Mouse (Mus musculus): ENCODE results near the gene Abat. TPM values are rescaled to one million over a fixed set of nuclear protein-coding genes. Genes with fewer than 3 reads are reported as not detected.

The Abat gene
- polyA plus RNA-seq, 1 experiment from 2014 or later = 16.8 TPM

DNA sequence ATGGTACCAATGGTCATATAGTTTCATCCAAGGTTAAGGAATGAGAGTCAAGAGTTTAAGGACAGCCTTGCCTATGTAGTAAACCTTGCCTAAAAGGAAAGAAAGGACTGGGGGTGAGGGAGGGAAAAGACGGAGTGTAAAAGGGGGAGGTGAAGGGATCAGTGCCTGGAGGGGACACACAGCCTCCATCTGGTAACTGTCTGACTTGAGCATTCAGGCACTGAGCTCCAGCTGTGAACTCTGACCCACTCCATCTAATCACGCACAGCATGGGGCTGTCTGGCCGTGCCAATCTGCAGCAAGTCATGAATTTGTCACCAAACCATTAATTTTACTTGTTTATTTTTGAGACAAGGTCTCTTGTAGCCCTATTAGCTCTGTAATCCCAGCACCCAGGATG lies 60.5 kb downstream of the Abat start:
- no peaks in the 10 kb centered on the region for H3K27me3 ChIP-seq (ENCODE audit: insufficient read depth, low read length)
- TF ChIP-seq CTCF (IDR thresholded peaks at IDR 0.05; ENCODE audit: low read depth) = no peak
- no peaks in the 10 kb centered on the region for H3K4me1 ChIP-seq (ENCODE audit: insufficient read depth)
- H3K27ac ChIP-seq (ENCODE audit: low read depth) = no peak overlapping the region
- H3K4me2 ChIP-seq = no peak overlapping the region
- no peaks in the 10 kb centered on the region for H3K36me3 ChIP-seq (ENCODE audit: insufficient read depth)
- ATAC-seq (ENCODE audit: insufficient read depth) = peak; percentile 49; the same call in 1 of the 2 replicates
- H3K9me3 ChIP-seq (ENCODE audit: low read depth, low read length) = no peaks in the 10 kb centered on the region
- WGBS = 26% methylated on average over 3 of the region's 3 CpGs
- no peak overlapping the region for H3K9ac ChIP-seq
- DNase-seq = no peak
- no peak overlapping the region for H3K4me3 ChIP-seq (ENCODE audit: low read depth, low read length)

DNA sequence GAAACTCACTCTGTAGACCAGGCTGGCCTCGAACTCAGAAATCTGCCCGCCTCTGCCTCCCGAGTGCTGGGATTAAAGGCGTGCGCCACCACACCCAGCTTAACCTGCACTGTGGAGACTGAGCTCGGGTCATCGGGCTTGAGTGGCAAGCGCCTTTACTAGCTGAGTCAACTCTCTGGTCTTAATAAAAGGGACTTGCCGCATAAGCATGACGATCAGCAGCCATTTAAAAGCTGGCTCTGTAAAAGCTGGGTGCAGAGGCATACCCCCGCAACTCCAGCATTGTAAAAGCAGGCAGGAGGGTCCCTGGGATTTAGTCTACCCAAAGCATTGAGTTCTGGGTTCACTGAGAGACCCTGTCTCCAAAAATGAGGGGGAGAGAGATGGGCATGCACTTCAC lies 61.1 kb downstream of the Abat start:
- H3K27me3 ChIP-seq (ENCODE audit: insufficient read depth, low read length) = no peaks in the 10 kb centered on the region
- ATAC-seq (ENCODE audit: insufficient read depth) = no peak
- H3K9ac ChIP-seq = no peak overlapping the region
- no peak for DNase-seq
- no peaks in the 10 kb centered on the region for H3K36me3 ChIP-seq (ENCODE audit: insufficient read depth)
- TF ChIP-seq CTCF (IDR thresholded peaks at IDR 0.05; ENCODE audit: low read depth) = no peak
- no peaks in the 10 kb centered on the region for H3K9me3 ChIP-seq (ENCODE audit: low read depth, low read length)
- H3K4me1 ChIP-seq (ENCODE audit: insufficient read depth) = no peaks in the 10 kb centered on the region
- H3K4me2 ChIP-seq = no peak overlapping the region
- H3K27ac ChIP-seq (ENCODE audit: low read depth) = no peak overlapping the region
- 92% methylated on average over 11 of the region's 11 CpGs for WGBS
- no peak overlapping the region for H3K4me3 ChIP-seq (ENCODE audit: low read depth, low read length)

DNA sequence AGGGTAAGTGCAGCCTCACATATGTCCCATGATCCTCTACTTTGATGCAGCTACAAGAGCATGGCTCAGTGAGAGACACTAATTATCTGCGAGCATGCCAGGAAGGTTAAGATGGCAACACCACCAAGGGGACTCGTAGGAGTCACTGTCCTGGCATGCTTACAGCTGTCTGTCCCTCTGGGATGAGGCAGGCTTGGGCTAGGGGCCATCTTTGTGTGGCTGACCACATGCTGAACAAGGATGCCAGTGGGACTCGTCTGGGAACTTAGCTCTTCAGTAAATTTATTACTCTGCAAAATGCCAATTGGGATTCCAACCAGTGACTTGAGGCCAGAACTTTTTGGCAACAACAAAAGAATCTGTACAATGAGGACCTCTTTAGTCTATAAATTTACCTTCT lies 62.9 kb downstream of the Abat start:
- Histone ChIP-seq H3K36me3 (ENCODE audit: insufficient read depth) (no peaks in the 10 kb centered on the region), H3K4me2 (no peak overlapping the region), H3K27me3 (ENCODE audit: insufficient read depth, low read length) (no peaks in the 10 kb centered on the region), H3K9me3 (ENCODE audit: low read depth, low read length) (no peaks in the 10 kb centered on the region), H3K27ac (ENCODE audit: low read depth) (no peak overlapping the region), H3K4me3 (ENCODE audit: low read depth, low read length) (no peak overlapping the region), H3K4me1 (ENCODE audit: insufficient read depth) (no peaks in the 10 kb centered on the region), H3K9ac (no peak overlapping the region)
- no peak for TF ChIP-seq CTCF (IDR thresholded peaks at IDR 0.05; ENCODE audit: low read depth)
- DNase-seq (no peak), ATAC-seq (ENCODE audit: insufficient read depth) (no peak)
- WGBS = 70% methylated on average over 3 of the region's 3 CpGs

DNA sequence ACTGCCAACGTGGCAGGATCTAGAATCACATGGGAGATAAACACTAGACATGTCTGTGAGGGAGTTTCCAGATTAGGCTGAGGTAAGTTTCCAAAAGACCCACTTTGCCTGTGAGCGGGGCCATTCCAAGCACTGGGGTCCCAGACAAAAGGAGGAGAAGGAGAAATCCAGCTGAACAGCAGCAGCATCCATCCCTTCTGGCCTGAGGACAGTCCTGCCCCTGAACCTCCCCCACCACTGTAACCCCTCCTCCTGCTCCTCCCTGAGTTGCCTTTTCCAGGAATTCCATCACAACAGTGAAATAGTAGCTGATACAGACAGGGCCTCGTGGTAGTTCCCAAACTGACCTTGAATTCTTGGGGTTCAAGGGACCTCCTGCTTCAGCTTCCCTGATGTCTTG lies 63.7 kb downstream of the Abat start:
- WGBS = 60% methylated on average over 3 of the region's 3 CpGs
- no peak for TF ChIP-seq CTCF (IDR thresholded peaks at IDR 0.05; ENCODE audit: low read depth)
- Histone ChIP-seq H3K4me2 (no peak overlapping the region), H3K36me3 (ENCODE audit: insufficient read depth) (no peaks in the 10 kb centered on the region), H3K9ac (no peak overlapping the region), H3K4me3 (ENCODE audit: low read depth, low read length) (no peak overlapping the region), H3K27ac (ENCODE audit: low read depth) (no peak overlapping the region), H3K27me3 (ENCODE audit: insufficient read depth, low read length) (no peaks in the 10 kb centered on the region), H3K4me1 (ENCODE audit: insufficient read depth) (no peaks in the 10 kb centered on the region), H3K9me3 (ENCODE audit: low read depth, low read length) (no peaks in the 10 kb centered on the region)
- no peak for ATAC-seq (ENCODE audit: insufficient read depth)
- DNase-seq = no peak

DNA sequence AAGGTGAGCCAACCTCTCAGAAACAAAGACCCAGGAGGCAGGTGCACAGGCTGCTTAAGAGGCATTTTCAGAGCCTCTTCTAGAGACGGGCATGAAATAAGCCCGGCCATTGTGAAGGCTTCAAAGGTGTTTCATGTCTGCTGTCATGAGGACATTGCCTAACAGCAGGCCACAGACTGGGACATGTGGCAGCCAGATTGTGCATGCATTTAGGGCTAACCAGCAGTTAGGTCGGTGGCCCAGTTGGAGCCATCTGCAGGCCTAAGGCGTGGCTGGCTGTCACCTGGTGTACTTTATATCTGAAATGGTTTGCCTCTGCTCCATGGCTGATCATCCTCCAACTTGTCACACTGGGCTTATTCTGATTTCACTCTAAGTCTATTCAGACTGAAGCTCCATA lies 65.1 kb downstream of the Abat start:
- Histone ChIP-seq H3K27ac (ENCODE audit: low read depth) (no peak overlapping the region), H3K9ac (no peak overlapping the region), H3K4me3 (ENCODE audit: low read depth, low read length) (no peak overlapping the region), H3K4me1 (ENCODE audit: insufficient read depth) (no peaks in the 10 kb centered on the region), H3K27me3 (ENCODE audit: insufficient read depth, low read length) (no peaks in the 10 kb centered on the region), H3K4me2 (no peak overlapping the region), H3K36me3 (ENCODE audit: insufficient read depth) (no peaks in the 10 kb centered on the region), H3K9me3 (ENCODE audit: low read depth, low read length) (no peaks in the 10 kb centered on the region)
- ATAC-seq (ENCODE audit: insufficient read depth) (no peak), DNase-seq (no peak)
- 70% methylated on average over 4 of the region's 4 CpGs for WGBS
- no peak for TF ChIP-seq CTCF (IDR thresholded peaks at IDR 0.05; ENCODE audit: low read depth)

DNA sequence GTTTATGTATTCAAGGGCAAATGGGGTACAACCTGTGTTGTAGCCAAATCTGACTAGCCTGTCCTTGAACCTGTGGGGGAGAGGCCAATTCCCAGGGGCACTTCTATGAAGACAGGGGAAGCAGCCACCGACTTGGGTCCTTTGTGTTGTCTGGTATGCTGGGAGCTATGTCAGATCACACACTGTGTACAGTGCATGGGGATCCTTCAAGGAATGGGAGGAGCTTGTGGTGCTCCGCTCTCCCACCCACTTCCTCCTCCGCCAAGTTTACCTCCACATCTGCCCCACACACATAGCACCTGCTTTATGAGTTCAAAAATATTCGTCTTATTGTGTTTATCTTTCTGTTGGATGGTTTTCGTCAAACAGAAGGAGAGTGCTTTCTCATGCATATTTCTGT lies 66.3 kb downstream of the Abat start:
- DNase-seq (no peak), ATAC-seq (ENCODE audit: insufficient read depth) (no peak)
- no peaks in the 10 kb centered on the region for H3K27me3 ChIP-seq (ENCODE audit: insufficient read depth, low read length)
- no peak overlapping the region for H3K9ac ChIP-seq
- H3K4me3 ChIP-seq (ENCODE audit: low read depth, low read length) = no peak overlapping the region
- WGBS = 60% methylated on average over 5 of the region's 5 CpGs
- H3K9me3 ChIP-seq (ENCODE audit: low read depth, low read length) = no peaks in the 10 kb centered on the region
- no peak overlapping the region for H3K27ac ChIP-seq (ENCODE audit: low read depth)
- no peak for TF ChIP-seq CTCF (IDR thresholded peaks at IDR 0.05; ENCODE audit: low read depth)
- no peak overlapping the region for H3K4me2 ChIP-seq
- no peaks in the 10 kb centered on the region for H3K4me1 ChIP-seq (ENCODE audit: insufficient read depth)
- no peaks in the 10 kb centered on the region for H3K36me3 ChIP-seq (ENCODE audit: insufficient read depth)

DNA sequence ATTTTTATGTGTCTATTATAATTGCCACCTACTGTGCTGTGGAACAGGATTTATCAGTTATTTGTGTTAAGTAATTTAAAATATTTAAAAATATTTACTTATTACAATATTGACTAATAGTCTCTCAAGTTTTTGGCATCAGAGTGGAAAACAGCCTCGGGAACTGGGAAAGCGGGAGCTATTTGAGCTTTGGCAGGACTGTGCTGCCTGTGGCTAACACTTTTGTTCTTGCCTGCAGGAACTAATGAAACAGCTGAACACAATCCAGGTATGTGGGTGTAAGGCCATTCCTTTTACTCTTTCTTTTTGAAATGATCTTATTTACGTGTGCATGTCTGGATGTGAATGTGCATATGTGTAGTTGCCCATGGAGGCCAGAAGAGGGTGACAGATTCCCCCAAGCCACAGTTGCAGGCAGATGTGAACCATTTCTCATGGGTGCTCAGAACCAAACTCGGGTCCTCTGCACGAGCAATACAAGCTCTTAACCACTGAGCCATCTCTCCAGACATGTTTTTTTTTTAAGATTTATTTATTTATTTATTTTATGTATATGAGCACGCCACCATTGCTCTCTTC lies 68.5 kb downstream of the Abat start:
- 0 out of 2 replicates have a peak, but pooled peaks have one; percentile 8 for TF ChIP-seq CTCF (IDR thresholded peaks at IDR 0.05; ENCODE audit: low read depth)
- Histone ChIP-seq H3K27me3 (ENCODE audit: insufficient read depth, low read length) (no peaks in the 10 kb centered on the region), H3K9ac (no peak overlapping the region), H3K4me2 (no peak overlapping the region), H3K4me3 (ENCODE audit: low read depth, low read length) (no peak overlapping the region), H3K36me3 (ENCODE audit: insufficient read depth) (no peaks in the 10 kb centered on the region; the same call in 1 of the 2 replicates), H3K4me1 (ENCODE audit: insufficient read depth) (no peaks in the 10 kb centered on the region), H3K27ac (ENCODE audit: low read depth) (no peak overlapping the region), H3K9me3 (ENCODE audit: low read depth, low read length) (no peaks in the 10 kb centered on the region)
- ATAC-seq (ENCODE audit: insufficient read depth) (no peak), DNase-seq (no peak)
- WGBS = 89% methylated on average over 6 of the region's 6 CpGs
